Mouse (Mus musculus): ENCODE measurements around the gene Ankrd2. TPM values are rescaled to one million over a fixed set of nuclear protein-coding genes. Genes with fewer than 3 reads are reported as not detected.

Gene Ankrd2
- total and polyA plus RNA-seq, 3 experiments: not detected

DNA sequence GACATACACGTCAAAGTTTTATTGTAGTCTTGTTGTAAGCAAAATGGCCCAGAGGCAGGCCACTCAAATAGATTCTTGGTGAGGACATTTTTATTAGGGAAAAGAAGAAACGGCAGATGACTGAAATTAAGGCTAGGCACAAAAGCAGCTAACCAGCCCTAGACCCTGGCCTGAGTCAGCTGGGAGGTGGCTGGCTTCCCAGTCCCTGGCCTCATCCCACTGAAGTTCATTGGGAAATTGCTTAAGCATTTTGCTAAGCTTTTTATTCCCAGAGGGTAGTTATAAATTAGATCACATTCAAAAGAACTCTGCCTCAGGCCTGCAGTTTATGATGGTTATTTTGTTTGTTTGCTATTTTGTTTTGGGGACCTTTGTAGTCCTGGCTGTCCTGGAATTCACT, 20.1 kb downstream of the Ankrd2 start:
- DNase-seq (ENCODE audit: low spot score) (no peak), ATAC-seq (ENCODE audit: extremely low read depth, insufficient number of reproducible peaks, low FRiP score, poor library complexity, severe bottlenecking) (no peak)
- Histone ChIP-seq H3K4me3 (ENCODE audit: low read depth, low read length) (no peak overlapping the region), H3K9me3 (replicated peaks) (no peaks in the 10 kb centered on the region), H3K36me3 (replicated peaks) (no peaks in the 10 kb centered on the region), H3K4me1 (ENCODE audit: insufficient read depth, low read depth, low read length) (no peaks in the 10 kb centered on the region), H3K27me3 (ENCODE audit: insufficient read depth, low read length) (peaks cover 32% of the 10 kb centered on the region)
- TF ChIP-seq GATA1 (IDR thresholded peaks at IDR 0.05; ENCODE audit: borderline replicate concordance, low read length) (no peak), GATA2 (IDR thresholded peaks at IDR 0.05; ENCODE audit: borderline replicate concordance, low read depth, low read length) (no peak), POLR2AphosphoS5 (IDR thresholded peaks at IDR 0.05; ENCODE audit: insufficient replicate concordance, low read depth, low read length) (no peak), TAL1 (conservative IDR thresholded peaks at IDR 0.05; ENCODE audit: low read depth, low read length) (no peak), CTCF (IDR thresholded peaks at IDR 0.05; ENCODE audit: low read depth, low read length) (no peak)

DNA sequence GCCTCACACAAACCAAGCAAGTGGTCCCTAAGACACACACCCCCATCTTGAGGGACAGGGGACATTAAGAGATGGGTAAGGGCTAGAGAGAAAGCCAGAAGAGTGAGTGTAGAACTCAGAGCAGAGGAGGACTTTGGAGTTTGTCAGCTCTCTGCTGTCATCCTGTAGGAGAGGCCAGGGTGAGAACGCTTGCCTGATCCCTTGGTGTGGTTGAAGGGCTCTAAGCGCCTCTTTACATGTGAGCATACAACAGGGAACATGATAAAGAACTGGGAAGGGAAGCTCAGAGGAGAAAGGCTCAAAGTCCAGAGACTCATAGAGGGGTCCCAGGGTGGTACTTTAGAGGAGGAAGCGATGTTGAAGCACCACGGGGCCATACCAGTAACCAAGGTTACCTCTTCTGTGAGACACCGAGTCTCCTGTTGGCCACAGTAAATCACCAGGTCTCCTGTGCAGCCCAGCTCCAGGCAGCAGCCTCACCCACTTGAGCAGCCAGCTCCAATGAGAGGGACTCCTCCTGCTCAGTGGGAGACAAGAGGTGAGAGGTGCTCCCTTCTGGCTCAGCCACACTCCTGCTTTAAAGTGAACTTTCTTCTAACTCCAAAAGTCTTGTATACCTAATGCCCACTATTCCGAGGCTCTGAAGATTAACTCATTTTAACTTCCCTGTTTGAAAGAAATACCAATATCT, 21.1 kb downstream of the Ankrd2 start:
- Histone ChIP-seq H3K36me3 (replicated peaks) (no peaks in the 10 kb centered on the region), H3K4me3 (ENCODE audit: low read depth, low read length) (no peak overlapping the region), H3K27me3 (ENCODE audit: insufficient read depth, low read length) (peaks cover 36% of the 10 kb centered on the region), H3K9me3 (replicated peaks) (no peaks in the 10 kb centered on the region), H3K4me1 (ENCODE audit: insufficient read depth, low read depth, low read length) (no peaks in the 10 kb centered on the region)
- DNase-seq (ENCODE audit: low spot score): no peak
- TF ChIP-seq POLR2AphosphoS5 (IDR thresholded peaks at IDR 0.05; ENCODE audit: insufficient replicate concordance, low read depth, low read length) (no peak), CTCF (IDR thresholded peaks at IDR 0.05; ENCODE audit: low read depth, low read length) (no peak), TAL1 (conservative IDR thresholded peaks at IDR 0.05; ENCODE audit: low read depth, low read length) (no peak), GATA1 (IDR thresholded peaks at IDR 0.05; ENCODE audit: borderline replicate concordance, low read length) (no peak), GATA2 (IDR thresholded peaks at IDR 0.05; ENCODE audit: borderline replicate concordance, low read depth, low read length) (no peak)
- no peak for ATAC-seq (ENCODE audit: extremely low read depth, insufficient number of reproducible peaks, low FRiP score, poor library complexity, severe bottlenecking)

DNA sequence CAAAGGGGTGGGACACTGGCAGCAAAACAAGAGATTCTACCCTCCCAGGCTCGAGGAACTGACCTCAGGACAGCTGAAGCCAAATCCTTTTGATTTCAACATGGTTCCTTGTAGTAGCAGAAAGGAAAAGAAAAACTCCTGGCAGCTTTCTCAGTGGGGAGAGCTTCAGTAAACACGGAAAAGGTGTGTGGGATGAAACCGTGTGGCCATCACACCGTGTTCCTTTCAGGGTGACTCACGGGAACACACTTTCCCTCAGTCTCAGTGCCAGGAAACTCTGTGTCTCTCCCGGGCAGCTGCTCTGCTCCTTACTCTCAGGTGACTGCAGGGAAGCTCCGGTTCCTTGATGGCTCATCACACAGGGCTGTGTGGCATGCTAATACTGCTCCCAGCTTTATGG, 22.6 kb downstream of the Ankrd2 start:
- Histone ChIP-seq H3K27me3 (ENCODE audit: insufficient read depth, low read length) (peaks cover 35% of the 10 kb centered on the region), H3K4me1 (ENCODE audit: insufficient read depth, low read depth, low read length) (no peaks in the 10 kb centered on the region), H3K9me3 (replicated peaks) (no peaks in the 10 kb centered on the region), H3K36me3 (replicated peaks) (no peaks in the 10 kb centered on the region), H3K4me3 (ENCODE audit: low read depth, low read length) (no peak overlapping the region)
- ATAC-seq (ENCODE audit: extremely low read depth, insufficient number of reproducible peaks, low FRiP score, poor library complexity, severe bottlenecking) (no peak), DNase-seq (ENCODE audit: low spot score) (no peak)
- no peak for TF ChIP-seq CTCF (IDR thresholded peaks at IDR 0.05; ENCODE audit: low read depth, low read length)

DNA sequence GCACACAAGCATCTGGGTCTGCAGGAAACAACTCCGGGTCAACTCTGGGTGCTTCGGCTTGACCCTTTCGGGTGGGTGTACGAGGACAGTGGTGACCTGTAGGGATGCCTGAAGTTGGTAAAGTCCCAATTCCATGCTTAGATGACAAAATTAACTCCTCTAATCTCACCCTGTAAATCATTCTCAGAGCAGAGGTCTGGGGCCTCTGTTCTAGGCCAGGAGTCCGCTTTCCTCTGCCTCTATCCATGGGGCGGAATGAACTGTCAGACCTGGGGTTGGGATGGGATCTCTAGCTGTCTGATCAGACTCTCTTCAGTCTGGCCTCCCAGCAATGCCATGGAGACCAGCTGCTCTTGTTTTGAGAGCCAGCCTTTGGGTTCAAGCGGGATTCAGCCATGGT, 25.6 kb downstream of the Ankrd2 start:
- no peaks in the 10 kb centered on the region for H3K9me3 ChIP-seq (replicated peaks)
- DNase-seq (ENCODE audit: low spot score): no peak
- no peaks in the 10 kb centered on the region for H3K36me3 ChIP-seq (replicated peaks)
- TF ChIP-seq GATA2 (IDR thresholded peaks at IDR 0.05; ENCODE audit: borderline replicate concordance, low read depth, low read length) (no peak), POLR2AphosphoS5 (IDR thresholded peaks at IDR 0.05; ENCODE audit: insufficient replicate concordance, low read depth, low read length) (no peak), CTCF (IDR thresholded peaks at IDR 0.05; ENCODE audit: low read depth, low read length) (no peak), GATA1 (IDR thresholded peaks at IDR 0.05; ENCODE audit: borderline replicate concordance, low read length) (no peak), TAL1 (conservative IDR thresholded peaks at IDR 0.05; ENCODE audit: low read depth, low read length) (no peak)
- no peak for ATAC-seq (ENCODE audit: extremely low read depth, insufficient number of reproducible peaks, low FRiP score, poor library complexity, severe bottlenecking)
- no peaks in the 10 kb centered on the region for H3K4me1 ChIP-seq (ENCODE audit: insufficient read depth, low read depth, low read length)
- no peak overlapping the region for H3K4me3 ChIP-seq (ENCODE audit: low read depth, low read length)
- H3K27me3 ChIP-seq (ENCODE audit: insufficient read depth, low read length): peaks cover 34% of the 10 kb centered on the region

DNA sequence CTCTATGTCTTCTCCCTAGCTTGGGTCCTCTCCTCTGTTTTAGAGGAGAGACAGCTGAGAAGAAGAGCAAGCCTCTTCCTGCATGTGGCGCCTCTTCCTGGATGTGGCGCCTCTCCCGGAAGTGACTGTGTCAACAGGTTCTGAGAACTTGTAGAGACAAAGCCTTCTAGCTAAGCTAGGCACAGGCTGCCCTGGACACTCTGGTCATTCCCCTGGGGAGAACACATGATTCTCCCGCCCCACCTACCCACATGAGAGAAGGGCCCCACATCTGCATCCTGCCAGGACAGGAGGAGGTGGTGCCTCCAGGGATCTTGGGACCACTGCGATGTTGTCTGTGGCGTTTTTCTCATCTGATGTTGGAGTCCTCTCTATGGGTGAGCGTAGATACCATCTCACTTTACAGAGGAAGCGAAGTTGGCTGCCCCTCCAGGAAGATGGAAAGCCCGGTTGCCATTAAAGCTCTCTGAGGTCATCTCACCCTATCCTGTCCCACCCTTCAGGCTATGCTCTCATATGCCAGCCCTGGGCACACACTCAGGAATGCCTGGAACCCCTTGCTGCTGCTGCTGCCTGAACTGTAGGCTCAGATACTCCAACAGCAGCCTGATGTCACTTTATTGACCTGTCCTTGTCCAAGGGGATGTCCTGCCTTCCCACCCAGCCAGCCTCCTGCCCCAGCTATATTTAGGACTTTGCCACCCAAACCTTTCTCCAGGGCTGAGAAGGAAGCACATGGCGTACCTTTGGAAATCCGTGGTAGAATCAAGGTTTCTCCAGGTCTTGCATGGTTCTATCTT, 32.8 kb downstream of the Ankrd2 start:
- Histone ChIP-seq H3K9me3 (replicated peaks) (no peaks in the 10 kb centered on the region), H3K4me1 (ENCODE audit: insufficient read depth, low read depth, low read length) (no peaks in the 10 kb centered on the region), H3K4me3 (ENCODE audit: low read depth, low read length) (no peak overlapping the region), H3K36me3 (replicated peaks) (no peaks in the 10 kb centered on the region), H3K27me3 (ENCODE audit: insufficient read depth, low read length) (peaks cover 15% of the 10 kb centered on the region; the same call in 1 of the 2 replicates)
- no peak for DNase-seq (ENCODE audit: low spot score)
- TF ChIP-seq GATA2 (IDR thresholded peaks at IDR 0.05; ENCODE audit: borderline replicate concordance, low read depth, low read length) (no peak), TAL1 (conservative IDR thresholded peaks at IDR 0.05; ENCODE audit: low read depth, low read length) (no peak), GATA1 (IDR thresholded peaks at IDR 0.05; ENCODE audit: borderline replicate concordance, low read length) (no peak), CTCF (IDR thresholded peaks at IDR 0.05; ENCODE audit: low read depth, low read length) (no peak), POLR2AphosphoS5 (IDR thresholded peaks at IDR 0.05; ENCODE audit: insufficient replicate concordance, low read depth, low read length) (no peak)
- ATAC-seq (ENCODE audit: extremely low read depth, insufficient number of reproducible peaks, low FRiP score, poor library complexity, severe bottlenecking): no peak

DNA sequence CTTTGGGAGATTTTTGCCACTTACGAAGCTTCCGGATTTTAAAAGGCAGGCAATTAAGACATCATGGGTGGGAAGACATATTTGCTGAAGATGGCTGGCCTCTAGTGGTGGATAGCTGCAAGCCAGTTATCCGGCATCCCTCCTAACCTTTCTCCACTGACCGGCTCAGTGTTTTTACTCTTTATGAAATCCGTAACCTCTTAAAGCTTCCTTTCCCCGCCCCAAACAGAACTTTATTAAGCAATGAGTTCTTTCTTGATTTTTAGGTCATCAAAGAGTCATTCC, 33.4 kb downstream of the Ankrd2 start:
- Histone ChIP-seq H3K9me3 (replicated peaks) (no peaks in the 10 kb centered on the region), H3K4me1 (ENCODE audit: insufficient read depth, low read depth, low read length) (no peaks in the 10 kb centered on the region), H3K27me3 (ENCODE audit: insufficient read depth, low read length) (peaks cover 15% of the 10 kb centered on the region; the same call in 1 of the 2 replicates), H3K4me3 (ENCODE audit: low read depth, low read length) (no peak overlapping the region), H3K36me3 (replicated peaks) (no peaks in the 10 kb centered on the region)
- ATAC-seq (ENCODE audit: extremely low read depth, insufficient number of reproducible peaks, low FRiP score, poor library complexity, severe bottlenecking) (no peak), DNase-seq (ENCODE audit: low spot score) (no peak)
- TF ChIP-seq POLR2AphosphoS5 (IDR thresholded peaks at IDR 0.05; ENCODE audit: insufficient replicate concordance, low read depth, low read length) (no peak), GATA2 (IDR thresholded peaks at IDR 0.05; ENCODE audit: borderline replicate concordance, low read depth, low read length) (no peak), GATA1 (IDR thresholded peaks at IDR 0.05; ENCODE audit: borderline replicate concordance, low read length) (no peak), TAL1 (conservative IDR thresholded peaks at IDR 0.05; ENCODE audit: low read depth, low read length) (no peak)
